21 mouse cellular contexts compared by ENCODE assay signal in genomic region chr4:132326481-132326880, GRCm38 (mm10). TPM values are rescaled to one million over a fixed set of nuclear protein-coding genes. Genes with fewer than 3 reads are reported as not detected.
DNase-seq lines count a peak whose midpoint lies in the region; ATAC-seq and TF ChIP-seq lines count a peak whose summit lies in the region.
"Had no signal": no experiment of that assay in that cellular context is flagged by ENCODE, and none has a peak within 500 bp of the region (broad histone marks: within the 10 kb centered on the region; RNA-seq: fewer than 3 reads in every experiment).

No protein-coding gene starts in this region.

- no peak overlapping the region for H3K9ac ChIP-seq in heart, embryonic 11.5 days (ENCODE audit: low read depth, low read length)
- no peak overlapping the region for H3K9ac ChIP-seq in kidney, embryonic 14.5 days (ENCODE audit: low read depth, low read length)

- no peak for TF ChIP-seq POLR2A in kidney, adult 2 months (IDR thresholded peaks at IDR 0.05; ENCODE audit: low read depth, low read length)

- H3K4me3 ChIP-seq in heart, embryonic 11.5 days (ENCODE audit: low read depth, low read length) = no peak overlapping the region
- no peak overlapping the region for H3K4me3 ChIP-seq in kidney, adult 2 months (ENCODE audit: insufficient read depth, low read depth, low read length)
- no peak overlapping the region for H3K4me3 ChIP-seq in kidney, embryonic 14.5 days (ENCODE audit: low read length)

- H3K27me3 ChIP-seq in heart, embryonic 11.5 days (ENCODE audit: control insufficient read depth, insufficient read depth, low read length) = no peaks in the 10 kb centered on the region
- no peaks in the 10 kb centered on the region for H3K27me3 ChIP-seq in kidney, adult 2 months (replicated peaks; ENCODE audit: control insufficient read depth, insufficient read depth, low read length)
- H3K27me3 ChIP-seq in kidney, embryonic 14.5 days (ENCODE audit: control insufficient read depth, insufficient read depth, low read length) = no peaks in the 10 kb centered on the region
- H3K27me3 ChIP-seq: CH12.LX, Patski had no signal

- H3K36me3 ChIP-seq in heart, embryonic 11.5 days (ENCODE audit: control insufficient read depth, insufficient read depth, low read length) = peaks cover 20% of the 10 kb centered on the region
- no peaks in the 10 kb centered on the region; the same call in 1 of the 2 replicates for H3K36me3 ChIP-seq in kidney, adult 2 months (ENCODE audit: control insufficient read depth, insufficient read depth, low read length)
- H3K36me3 ChIP-seq in kidney, embryonic 14.5 days (ENCODE audit: control insufficient read depth, insufficient read depth, low read length) = peaks cover 36% of the 10 kb centered on the region

- ATAC-seq in heart, embryonic 11.5 days (replicated peaks; ENCODE audit: insufficient number of reproducible peaks, low FRiP score, low TSS enrichment) = no peak
- no peak for ATAC-seq in kidney, embryonic 14.5 days (ENCODE audit: low FRiP score, low TSS enrichment)
- ATAC-seq: activated CD4-positive, CD25-positive, alpha-beta regulatory T cell, adult 4 months; CD4-positive, CD25-positive, alpha-beta regulatory T cell, adult 4 months; Patski had no signal

- no peak overlapping the region for H3K4me2 ChIP-seq in heart, embryonic 11.5 days
- H3K4me2 ChIP-seq in kidney, embryonic 14.5 days (replicated peaks; ENCODE audit: low read depth, low read length) = no peak overlapping the region

- H3K4me1 ChIP-seq in heart, embryonic 11.5 days (ENCODE audit: control insufficient read depth, insufficient read depth, low read length) = peaks cover 7% of the 10 kb centered on the region
- H3K4me1 ChIP-seq in kidney, adult 2 months (ENCODE audit: control insufficient read depth, insufficient read depth, low read length) = peaks cover 7% of the 10 kb centered on the region; the same call in 1 of the 2 replicates
- peaks cover 7% of the 10 kb centered on the region for H3K4me1 ChIP-seq in kidney, embryonic 14.5 days (ENCODE audit: control insufficient read depth, insufficient read depth, low read length)

- DNase-seq in heart, adult 11 months = peak; percentile 71
- DNase-seq in kidney, adult 2 months = peak; percentile 45
- DNase-seq in kidney, postnatal 14 days = peak; percentile 21
- DNase-seq in kidney, adult 8-10 months = no peak
- DNase-seq: adrenal gland, adult 2 months; adrenal gland, adult 8-10 months; adrenal gland, postnatal 10 days; adrenal gland, postnatal 14 days; adrenal gland, postnatal 25 days; adrenal gland, postnatal 36 days; B cell, adult 2 months; cerebellum, adult 11 months; cerebellum, adult 11-12 months; cerebellum, adult 18-20 months had no signal

- no peak overlapping the region for H3K27ac ChIP-seq in heart, embryonic 11.5 days (ENCODE audit: low read depth, low read length)
- no peak overlapping the region for H3K27ac ChIP-seq in kidney, adult 2 months (ENCODE audit: insufficient read depth, low read depth, low read length)
- no peak overlapping the region for H3K27ac ChIP-seq in kidney, embryonic 14.5 days (ENCODE audit: low read depth, low read length)

- H3K9me3 ChIP-seq in heart, embryonic 11.5 days (replicated peaks; ENCODE audit: control insufficient read depth, low read length) = no peaks in the 10 kb centered on the region
- H3K9me3 ChIP-seq in kidney, embryonic 14.5 days (ENCODE audit: control insufficient read depth, low read length) = no peaks in the 10 kb centered on the region
- H3K9me3 ChIP-seq: G1E had no signal

- 83% methylated on average over 5 of the region's 5 CpGs for WGBS in heart, embryonic 11.5 days (ENCODE audit: insufficient replicate concordance)
- 52% methylated on average over 5 of the region's 5 CpGs for WGBS in kidney, adult 2 months
- WGBS in kidney, embryonic 14.5 days = 81% methylated on average over 5 of the region's 5 CpGs

- TF ChIP-seq CTCF in kidney, adult 2 months (conservative IDR thresholded peaks at IDR 0.05; ENCODE audit: insufficient read depth, insufficient read length, low read depth, low read length) = no peak

RNA-seq across cellular contexts. Expression of gene Trnau1ap, which starts 2.9 kb away (rescaled TPM):
- 72.0 and 81.8 TPM in 2 replicates for polyA plus RNA-seq in heart, embryonic 11.5 days (2014; fragmentation: Nextera tagmentation; extraction: Ambion mirVana)
- 24.4 and 30.2 TPM in 2 replicates for polyA plus RNA-seq in kidney, adult 2 months (2012; rRNA removed)
- 79.5 and 86.2 TPM in 2 replicates for polyA plus RNA-seq in kidney, embryonic 14.5 days (2014; fragmentation: Nextera tagmentation; extraction: Ambion mirVana)

RNA-seq across cellular contexts. Expression of gene Rab42, which starts 23.3 kb away (rescaled TPM):
- 0.57 and 1.8 TPM in 2 replicates for polyA plus RNA-seq in heart, embryonic 11.5 days (2014; fragmentation: Nextera tagmentation; extraction: Ambion mirVana)
- polyA plus RNA-seq in kidney, adult 2 months (2012; rRNA removed) = 7.2 and 8.9 TPM in 2 replicates
- 2.4 and 3.5 TPM in 2 replicates for polyA plus RNA-seq in kidney, embryonic 14.5 days (2014; fragmentation: Nextera tagmentation; extraction: Ambion mirVana)
- polyA plus RNA-seq: activated CD4-positive, CD25-positive, alpha-beta regulatory T cell, adult 4 months; Patski had no signal

RNA-seq across cellular contexts. Expression of gene Rcc1, which starts 26.9 kb away (rescaled TPM):
- polyA plus RNA-seq in heart, embryonic 11.5 days (2014; fragmentation: Nextera tagmentation; extraction: Ambion mirVana) = 28.1 and 28.2 TPM in 2 replicates
- polyA plus RNA-seq in kidney, adult 2 months (2012; rRNA removed) = 9.4 and 10.1 TPM in 2 replicates
- polyA plus RNA-seq in kidney, embryonic 14.5 days (2014; fragmentation: Nextera tagmentation; extraction: Ambion mirVana) = 63.6 and 66.2 TPM in 2 replicates

RNA-seq across cellular contexts. Expression of gene Taf12, which starts 52.3 kb away (rescaled TPM):
- polyA plus RNA-seq in heart, embryonic 11.5 days (2014; fragmentation: Nextera tagmentation; extraction: Ambion mirVana) = 35.7 and 37.3 TPM in 2 replicates
- polyA plus RNA-seq in kidney, adult 2 months (2012; rRNA removed) = 12.2 and 15.0 TPM in 2 replicates
- 42.7 and 46.6 TPM in 2 replicates for polyA plus RNA-seq in kidney, embryonic 14.5 days (2014; fragmentation: Nextera tagmentation; extraction: Ambion mirVana)

Comparison
In these comparisons a context has a peak if more than half of its experiments do, and no peak if none do; other contexts are left out.
1. DNase-seq: peak in heart, adult 11 months (single experiment), kidney, adult 2 months (single experiment) and kidney, postnatal 14 days (single experiment); none in kidney, adult 8-10 months (0 of 2).